Mouse (Mus musculus) spleen, adult 2 months (tissue): ENCODE results near the gene Myo10. TPM values are rescaled to one million over a fixed set of nuclear protein-coding genes. Genes with fewer than 3 reads are reported as not detected.

Experiments
- DNase-seq, 2 experiments: peaks; one replicate each; pipeline versions ENCODE4 v3.0.0 to v3.0.0-alpha.2; 2012 to 2021; ENCODE audit warnings: low spot score in 2 of 2, low read depth in 1 of 2
- H3K27ac ChIP-seq: fragments of 200-500 bp; 2 replicates; pipeline ENCODE4 v1.5.1; 2012; ENCODE audit warnings: low read length, inconsistent platforms; ENCODE audit not compliant: insufficient read depth
- H3K27me3 ChIP-seq: fragments of 200-500 bp; 2 replicates; pipeline ENCODE4 v1.6.1; 2012; ENCODE audit warnings: mild to moderate bottlenecking, moderate library complexity, low read length, inconsistent platforms; ENCODE audit not compliant: control insufficient read depth, insufficient read depth
- H3K36me3 ChIP-seq: fragments of 200-500 bp; 2 replicates; pipeline ENCODE4 v1.6.1; 2012; ENCODE audit warnings: mild to moderate bottlenecking, low read length, inconsistent platforms; ENCODE audit not compliant: control insufficient read depth, insufficient read depth
- H3K4me1 ChIP-seq: fragments of 200-500 bp; 2 replicates; pipeline ENCODE4 v1.6.1; 2011; ENCODE audit warnings: inconsistent platforms; ENCODE audit not compliant: control insufficient read depth, insufficient read depth, insufficient read length
- H3K4me3 ChIP-seq: fragments of 200-500 bp; 2 replicates; pipeline ENCODE4 v1.5.1; 2011; ENCODE audit warnings: mild to moderate bottlenecking, inconsistent platforms; ENCODE audit not compliant: insufficient read depth, insufficient read length; ENCODE audit errors: extremely low read depth
- CTCF ChIP-seq: fragments of 200-500 bp; IDR thresholded peaks from 2 replicates; pipeline ENCODE4 v1.5.1; 2011; ENCODE audit warnings: mild to moderate bottlenecking, inconsistent platforms; ENCODE audit not compliant: insufficient read depth, insufficient read length, insufficient replicate concordance; ENCODE audit errors: extremely low read depth
- POLR2A ChIP-seq: fragments of 200-500 bp; IDR thresholded peaks from 2 replicates; pipeline ENCODE4 v1.6.1; 2011; ENCODE audit warnings: low read depth, low read length, inconsistent platforms
- WGBS: fragments of 180-500 bp; shearing (Covaris S2); methylation state at CpG from one replicate; pipeline ENCODE4 v1.1.7; 2018; 5-methylcytosine and 5-hydroxymethylcytosine counted together
- polyA plus RNA-seq: library from polyadenylated mRNA; depleted of rRNA; stranded (reverse); fragments of >200 nt; gene quantifications from 2 replicates; pipeline ENCODE4 v1.2.3, GENCODE M21; 2012

Gene Myo10
- polyA plus RNA-seq, 1 experiment = 14.6 TPM

DNA sequence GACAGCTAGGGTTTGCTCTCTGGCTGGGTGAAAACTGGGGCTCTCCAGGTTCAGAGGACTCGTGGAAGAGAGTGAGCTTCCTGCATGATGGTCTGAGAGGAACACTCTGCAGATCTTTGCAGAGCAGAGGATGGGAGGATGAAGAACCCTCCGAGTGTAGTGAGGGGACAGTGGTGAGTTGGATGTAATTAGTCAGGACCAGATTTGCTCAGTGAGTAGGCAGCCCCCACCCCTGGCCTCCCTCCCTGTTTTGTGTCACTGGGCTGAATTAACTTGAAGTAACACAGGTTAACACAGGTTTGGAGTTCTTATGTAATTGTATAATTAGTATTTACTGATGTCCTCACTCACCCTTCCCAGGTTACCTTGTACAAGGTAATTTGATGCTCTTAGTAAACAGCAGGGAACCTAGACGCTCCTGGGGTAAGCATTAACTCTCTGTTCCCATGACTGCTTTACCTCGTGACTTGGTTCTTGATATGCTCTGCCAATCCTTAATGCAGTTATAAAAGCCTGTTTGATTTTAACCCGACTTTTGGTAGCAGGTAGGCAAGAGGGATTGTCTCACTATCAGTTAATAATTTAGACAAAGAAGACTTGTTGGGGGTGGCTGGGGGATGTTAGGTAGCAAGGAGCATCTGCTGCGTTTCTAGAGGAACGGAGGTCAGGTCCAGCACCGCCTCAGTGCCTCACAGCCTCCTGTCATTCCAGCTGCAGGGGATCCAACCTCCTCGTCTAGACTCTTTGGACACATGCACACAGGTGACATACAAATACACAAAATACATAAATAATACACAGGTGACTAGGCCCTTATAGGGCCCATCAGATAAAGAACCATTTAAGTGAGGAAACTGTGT is 66.3 kb downstream of the Myo10 start:
- no peak for DNase-seq
- Histone ChIP-seq H3K27me3 (no peaks in the 10 kb centered on the region), H3K4me1 (no peaks in the 10 kb centered on the region), H3K27ac (no peak overlapping the region), H3K4me3 (no peak overlapping the region), H3K36me3 (no peaks in the 10 kb centered on the region)
- WGBS = 88% methylated on average over 9 of the region's 9 CpGs
- TF ChIP-seq POLR2A (no peak), CTCF (no peak)

- Histone ChIP-seq H3K4me3 (no peak overlapping the region), H3K36me3 (no peaks in the 10 kb centered on the region), H3K27me3 (no peaks in the 10 kb centered on the region), H3K4me1 (no peaks in the 10 kb centered on the region), H3K27ac (no peak overlapping the region)
- TF ChIP-seq POLR2A = no peak
- TF ChIP-seq CTCF = no peak
- 92% methylated on average over 8 of the region's 8 CpGs for WGBS
- DNase-seq = no peak
Observed at GRCm38 (mm10) chr15:25689477-25689876, 67.2 kb downstream of the Myo10 start.

GRCm38 (mm10) chr15:25690066-25690745 is 67.9 kb downstream of the Myo10 start:
- Histone ChIP-seq H3K27ac (no peak overlapping the region), H3K4me1 (peaks cover under 1% of the 10 kb centered on the region; the same call in 1 of the 2 replicates), H3K36me3 (no peaks in the 10 kb centered on the region), H3K27me3 (no peaks in the 10 kb centered on the region), H3K4me3 (no peak overlapping the region)
- DNase-seq = no peak
- 86% methylated on average over 15 of the region's 15 CpGs for WGBS
- no peak for TF ChIP-seq POLR2A
- TF ChIP-seq CTCF = no peak

DNA sequence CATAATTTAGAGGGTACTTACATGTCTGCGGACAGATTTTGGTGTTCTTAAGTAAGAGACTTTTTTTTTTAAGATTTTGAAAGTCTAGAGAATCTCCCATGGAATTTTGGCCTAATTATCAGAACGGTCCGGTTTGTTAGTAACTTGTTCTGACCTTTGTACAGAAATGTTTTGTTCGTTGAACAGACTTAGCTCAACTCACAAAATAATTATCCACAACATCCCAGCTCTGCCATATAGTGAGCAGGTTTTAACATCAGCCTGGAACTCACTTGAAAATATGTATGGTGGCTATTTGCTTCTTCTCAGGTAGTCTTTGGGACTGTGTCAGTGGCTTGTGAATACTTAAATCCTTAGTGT is 68.4 kb downstream of the Myo10 start:
- peaks cover 4% of the 10 kb centered on the region; the same call in 1 of the 2 replicates for H3K4me1 ChIP-seq

DNA sequence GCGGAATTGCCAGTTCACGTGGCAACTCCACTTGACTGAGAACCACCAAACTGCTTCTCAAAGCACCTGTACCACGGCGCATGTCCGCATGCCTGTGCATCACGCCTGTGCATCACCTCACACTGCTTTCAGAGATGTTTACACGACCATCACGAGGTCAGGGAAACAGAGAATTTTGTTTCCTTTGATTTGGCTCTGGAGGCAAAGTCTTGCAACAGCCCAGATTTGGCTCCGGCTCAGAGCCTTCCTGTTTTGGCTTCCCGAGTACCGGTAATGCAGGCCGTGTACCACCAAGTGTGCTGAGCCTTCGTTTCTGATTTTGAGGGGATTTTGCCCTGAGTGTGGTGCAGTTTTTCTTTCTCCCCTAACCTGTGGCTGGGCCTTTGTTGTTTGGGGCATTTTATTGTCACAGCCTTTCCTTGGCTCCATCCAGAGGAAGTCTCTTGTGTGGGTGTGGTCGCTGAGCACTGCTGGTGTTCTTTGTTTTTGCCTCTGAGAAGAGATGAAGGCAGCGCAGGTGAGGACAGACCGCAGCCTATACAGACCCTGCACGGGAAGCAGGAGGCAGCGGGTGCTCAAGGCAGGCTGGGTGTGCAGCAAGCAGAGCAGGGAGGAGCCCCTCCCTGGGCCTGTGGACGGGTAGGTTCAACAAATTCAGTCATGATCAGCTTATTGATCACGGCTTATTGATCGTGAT is 70.1 kb downstream of the Myo10 start:
- 58% methylated on average over 21 of the region's 21 CpGs for WGBS
- H3K27ac ChIP-seq = peak overlapping the region; percentile 46
- H3K4me3 ChIP-seq = no peak overlapping the region
- peak in 1 of 2 experiments; percentile 15 for DNase-seq
- peaks cover 4% of the 10 kb centered on the region; the same call in 1 of the 2 replicates for H3K4me1 ChIP-seq
- TF ChIP-seq POLR2A = no peak
- TF ChIP-seq CTCF = no peak
- no peaks in the 10 kb centered on the region for H3K36me3 ChIP-seq
- H3K27me3 ChIP-seq = no peaks in the 10 kb centered on the region

More for the DNA sequence above, 68.4 kb downstream of the Myo10 start:
- H3K27me3 ChIP-seq = no peaks in the 10 kb centered on the region
- no peak for DNase-seq
- TF ChIP-seq POLR2A (no peak), CTCF (no peak)
- 93% methylated on average over 4 of the region's 4 CpGs for WGBS
- no peak overlapping the region for H3K27ac ChIP-seq
- no peaks in the 10 kb centered on the region for H3K36me3 ChIP-seq
- H3K4me3 ChIP-seq = no peak overlapping the region

- Histone ChIP-seq H3K4me3 (no peak overlapping the region), H3K27me3 (no peaks in the 10 kb centered on the region), H3K27ac (no peak overlapping the region), H3K4me1 (peaks cover 4% of the 10 kb centered on the region; the same call in 1 of the 2 replicates), H3K36me3 (no peaks in the 10 kb centered on the region)
- 90% methylated on average over 11 of the region's 11 CpGs for WGBS
- no peak for DNase-seq
- TF ChIP-seq CTCF (no peak), POLR2A (no peak)
Observed at GRCm38 (mm10) chr15:25693708-25694107, 71.4 kb downstream of the Myo10 start.

DNA sequence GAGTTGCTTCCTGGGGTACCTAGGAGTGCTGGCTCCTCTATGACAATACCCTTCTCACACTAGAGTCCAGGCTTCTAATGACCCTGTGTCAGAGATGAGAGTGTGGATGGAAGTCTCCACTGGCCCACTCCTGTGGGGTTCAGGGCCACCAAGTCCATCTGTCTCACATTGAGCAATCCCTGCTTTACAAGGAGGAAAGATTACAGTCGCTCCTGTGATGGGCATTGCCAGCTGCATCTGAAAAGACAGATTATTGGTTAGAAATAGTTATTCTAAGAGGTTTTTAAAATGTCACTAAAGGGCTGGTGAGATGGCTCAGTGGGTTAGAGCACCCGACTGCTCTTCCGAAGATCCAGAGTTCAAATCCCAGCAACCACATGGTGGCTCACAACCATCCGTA is 72.4 kb downstream of the Myo10 start:
- no peak for TF ChIP-seq POLR2A
- no peak for TF ChIP-seq CTCF
- Histone ChIP-seq H3K4me3 (no peak overlapping the region), H3K36me3 (no peaks in the 10 kb centered on the region), H3K4me1 (peaks cover 4% of the 10 kb centered on the region; the same call in 1 of the 2 replicates), H3K27ac (no peak overlapping the region), H3K27me3 (no peaks in the 10 kb centered on the region)
- no peak for DNase-seq
- WGBS = 93% methylated on average over 4 of the region's 4 CpGs
